Mouse (Mus musculus): ENCODE results near the gene Vps37c.

DNA sequence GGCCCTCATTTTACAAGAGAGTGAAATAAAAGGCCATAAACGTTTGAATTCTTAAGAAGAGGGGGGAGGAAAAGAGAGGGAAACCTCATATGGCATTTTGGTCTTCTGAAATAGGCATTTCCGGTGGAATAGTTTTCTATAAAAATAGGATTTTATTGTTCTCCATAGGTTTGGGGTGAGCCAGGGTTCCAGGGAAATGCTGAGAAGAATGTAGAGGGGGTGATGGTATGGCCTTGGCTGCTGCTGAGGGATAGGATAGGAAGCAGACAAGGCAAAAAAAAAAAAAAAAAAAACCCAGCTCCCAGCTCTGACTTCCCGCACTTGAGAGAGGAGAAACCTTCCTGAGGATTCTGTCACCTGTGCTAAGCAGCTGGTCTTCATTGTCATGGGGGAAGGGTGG is 32.5 kb upstream of the Vps37c start:
- TF ChIP-seq CTCF (IDR thresholded peaks at IDR 0.05; ENCODE audit: control insufficient read depth, insufficient read depth, insufficient replicate concordance, low read depth, low read length) (no peak), POLR2A (IDR thresholded peaks at IDR 0.05; ENCODE audit: control insufficient read depth, low read depth, low read length) (no peak)
